Mouse (Mus musculus): ENCODE data around the gene Adam17. TPM values are rescaled to one million over a fixed set of nuclear protein-coding genes. Genes with fewer than 3 reads are reported as not detected.

The Adam17 gene
- polyA plus RNA-seq, 1 experiment from 2014 or later, result 38.2 TPM

- Histone ChIP-seq H3K36me3 (ENCODE audit: control insufficient read depth, insufficient read depth, low read length) (peaks cover 19% of the 10 kb centered on the region), H3K27me3 (ENCODE audit: control insufficient read depth, insufficient read depth, low read length) (no peaks in the 10 kb centered on the region), H3K9ac (ENCODE audit: low read depth, low read length) (no peak overlapping the region), H3K4me3 (ENCODE audit: low read depth, low read length) (no peak overlapping the region), H3K4me1 (replicated peaks; ENCODE audit: control insufficient read depth, insufficient read depth, low read length) (no peaks in the 10 kb centered on the region), H3K4me2 (replicated peaks; ENCODE audit: low read depth, low read length) (no peak overlapping the region), H3K9me3 (ENCODE audit: control insufficient read depth, low read length) (no peaks in the 10 kb centered on the region), H3K27ac (ENCODE audit: low read depth, low read length) (no peak overlapping the region)
- no peak for ATAC-seq (ENCODE audit: low FRiP score)
- DNase-seq (ENCODE audit: low spot score), result no peak
- 96% methylated on average over 4 of the region's 4 CpGs for WGBS
These were observed 66.7 kb downstream of the Adam17 start for GRCm38 (mm10) chr12:21306721-21307120.

GRCm38 (mm10) chr12:21305741-21306140 lies 67.7 kb downstream of the Adam17 start:
- Histone ChIP-seq H3K27ac (ENCODE audit: low read depth, low read length) (no peak overlapping the region), H3K9me3 (ENCODE audit: control insufficient read depth, low read length) (no peaks in the 10 kb centered on the region), H3K27me3 (ENCODE audit: control insufficient read depth, insufficient read depth, low read length) (no peaks in the 10 kb centered on the region), H3K9ac (ENCODE audit: low read depth, low read length) (no peak overlapping the region), H3K4me1 (replicated peaks; ENCODE audit: control insufficient read depth, insufficient read depth, low read length) (no peaks in the 10 kb centered on the region), H3K36me3 (ENCODE audit: control insufficient read depth, insufficient read depth, low read length) (peaks cover 17% of the 10 kb centered on the region), H3K4me3 (ENCODE audit: low read depth, low read length) (no peak overlapping the region), H3K4me2 (replicated peaks; ENCODE audit: low read depth, low read length) (no peak overlapping the region)
- DNase-seq (ENCODE audit: low spot score), result no peak
- WGBS, result 94% methylated on average over 4 of the region's 4 CpGs
- ATAC-seq (ENCODE audit: low FRiP score), result no peak

- WGBS, result 84% methylated on average over 5 of the region's 5 CpGs
- no peak for ATAC-seq (ENCODE audit: low FRiP score)
These were observed 71.1 kb downstream of the Adam17 start for GRCm38 (mm10) chr12:21302361-21302783.

GRCm38 (mm10) chr12:21301932-21302331 lies 71.5 kb downstream of the Adam17 start:
- peaks cover 11% of the 10 kb centered on the region for H3K36me3 ChIP-seq (ENCODE audit: control insufficient read depth, insufficient read depth, low read length)
- WGBS, result 91% methylated on average over 8 of the region's 8 CpGs
- no peaks in the 10 kb centered on the region for H3K4me1 ChIP-seq (replicated peaks; ENCODE audit: control insufficient read depth, insufficient read depth, low read length)
- no peak overlapping the region for H3K9ac ChIP-seq (ENCODE audit: low read depth, low read length)
- H3K9me3 ChIP-seq (ENCODE audit: control insufficient read depth, low read length), result no peaks in the 10 kb centered on the region
- no peaks in the 10 kb centered on the region for H3K27me3 ChIP-seq (ENCODE audit: control insufficient read depth, insufficient read depth, low read length)
- H3K4me3 ChIP-seq (ENCODE audit: low read depth, low read length), result no peak overlapping the region
- no peak for ATAC-seq (ENCODE audit: low FRiP score)
- no peak for DNase-seq (ENCODE audit: low spot score)
- H3K4me2 ChIP-seq (replicated peaks; ENCODE audit: low read depth, low read length), result no peak overlapping the region
- H3K27ac ChIP-seq (ENCODE audit: low read depth, low read length), result no peak overlapping the region

More at GRCm38 (mm10) chr12:21302361-21302783, 71.1 kb downstream of the Adam17 start:
- Histone ChIP-seq H3K4me3 (ENCODE audit: low read depth, low read length) (no peak overlapping the region), H3K9ac (ENCODE audit: low read depth, low read length) (no peak overlapping the region), H3K9me3 (ENCODE audit: control insufficient read depth, low read length) (no peaks in the 10 kb centered on the region), H3K27me3 (ENCODE audit: control insufficient read depth, insufficient read depth, low read length) (no peaks in the 10 kb centered on the region), H3K36me3 (ENCODE audit: control insufficient read depth, insufficient read depth, low read length) (peaks cover 11% of the 10 kb centered on the region), H3K27ac (ENCODE audit: low read depth, low read length) (no peak overlapping the region), H3K4me2 (replicated peaks; ENCODE audit: low read depth, low read length) (no peak overlapping the region), H3K4me1 (replicated peaks; ENCODE audit: control insufficient read depth, insufficient read depth, low read length) (no peaks in the 10 kb centered on the region)
- DNase-seq (ENCODE audit: low spot score), result no peak

GRCm38 (mm10) chr12:21301324-21301723 lies 72.1 kb downstream of the Adam17 start:
- peaks cover 13% of the 10 kb centered on the region for H3K36me3 ChIP-seq (ENCODE audit: control insufficient read depth, insufficient read depth, low read length)
- H3K27me3 ChIP-seq (ENCODE audit: control insufficient read depth, insufficient read depth, low read length), result no peaks in the 10 kb centered on the region
- no peak overlapping the region for H3K9ac ChIP-seq (ENCODE audit: low read depth, low read length)
- no peak overlapping the region for H3K4me2 ChIP-seq (replicated peaks; ENCODE audit: low read depth, low read length)
- 89% methylated on average over 7 of the region's 7 CpGs for WGBS
- no peak overlapping the region for H3K27ac ChIP-seq (ENCODE audit: low read depth, low read length)
- H3K4me1 ChIP-seq (replicated peaks; ENCODE audit: control insufficient read depth, insufficient read depth, low read length), result no peaks in the 10 kb centered on the region
- H3K9me3 ChIP-seq (ENCODE audit: control insufficient read depth, low read length), result no peaks in the 10 kb centered on the region
- ATAC-seq (ENCODE audit: low FRiP score), result no peak
- no peak for DNase-seq (ENCODE audit: low spot score)
- H3K4me3 ChIP-seq (ENCODE audit: low read depth, low read length), result no peak overlapping the region

GRCm38 (mm10) chr12:21298856-21299255 lies 74.6 kb downstream of the Adam17 start:
- Histone ChIP-seq H3K27ac (ENCODE audit: low read depth, low read length) (no peak overlapping the region), H3K36me3 (ENCODE audit: control insufficient read depth, insufficient read depth, low read length) (peaks cover 16% of the 10 kb centered on the region), H3K27me3 (ENCODE audit: control insufficient read depth, insufficient read depth, low read length) (no peaks in the 10 kb centered on the region), H3K9ac (ENCODE audit: low read depth, low read length) (no peak overlapping the region), H3K9me3 (ENCODE audit: control insufficient read depth, low read length) (no peaks in the 10 kb centered on the region), H3K4me2 (replicated peaks; ENCODE audit: low read depth, low read length) (no peak overlapping the region), H3K4me3 (ENCODE audit: low read depth, low read length) (no peak overlapping the region), H3K4me1 (replicated peaks; ENCODE audit: control insufficient read depth, insufficient read depth, low read length) (no peaks in the 10 kb centered on the region)
- DNase-seq (ENCODE audit: low spot score) (no peak), ATAC-seq (ENCODE audit: low FRiP score) (no peak)
- WGBS, result 96% methylated on average over 11 of the region's 11 CpGs

- no peaks in the 10 kb centered on the region for H3K27me3 ChIP-seq (ENCODE audit: control insufficient read depth, insufficient read depth, low read length)
- 92% methylated on average over 6 of the region's 6 CpGs for WGBS
- no peak for ATAC-seq (ENCODE audit: low FRiP score)
- H3K27ac ChIP-seq (ENCODE audit: low read depth, low read length), result no peak overlapping the region
- no peak overlapping the region for H3K4me2 ChIP-seq (replicated peaks; ENCODE audit: low read depth, low read length)
- 0 out of 2 replicates have a peak, but pooled peaks cover 7% of the 10 kb centered on the region for H3K36me3 ChIP-seq (ENCODE audit: control insufficient read depth, insufficient read depth, low read length)
- no peak for DNase-seq (ENCODE audit: low spot score)
- no peaks in the 10 kb centered on the region for H3K9me3 ChIP-seq (ENCODE audit: control insufficient read depth, low read length)
- H3K9ac ChIP-seq (ENCODE audit: low read depth, low read length), result no peak overlapping the region
- H3K4me3 ChIP-seq (ENCODE audit: low read depth, low read length), result no peak overlapping the region
- no peaks in the 10 kb centered on the region for H3K4me1 ChIP-seq (replicated peaks; ENCODE audit: control insufficient read depth, insufficient read depth, low read length)
These were observed 83.8 kb downstream of the Adam17 start for GRCm38 (mm10) chr12:21289651-21290050.

- no peaks in the 10 kb centered on the region for H3K9me3 ChIP-seq (ENCODE audit: control insufficient read depth, low read length)
- no peak overlapping the region for H3K9ac ChIP-seq (ENCODE audit: low read depth, low read length)
- no peak overlapping the region for H3K4me2 ChIP-seq (replicated peaks; ENCODE audit: low read depth, low read length)
- no peaks in the 10 kb centered on the region for H3K27me3 ChIP-seq (ENCODE audit: control insufficient read depth, insufficient read depth, low read length)
- WGBS, result 100% methylated on average over 3 of the region's 3 CpGs
- no peak overlapping the region for H3K4me3 ChIP-seq (ENCODE audit: low read depth, low read length)
- DNase-seq (ENCODE audit: low spot score) (no peak), ATAC-seq (ENCODE audit: low FRiP score) (no peak)
- 0 out of 2 replicates have a peak, but pooled peaks cover 7% of the 10 kb centered on the region for H3K36me3 ChIP-seq (ENCODE audit: control insufficient read depth, insufficient read depth, low read length)
- no peak overlapping the region for H3K27ac ChIP-seq (ENCODE audit: low read depth, low read length)
- no peaks in the 10 kb centered on the region for H3K4me1 ChIP-seq (replicated peaks; ENCODE audit: control insufficient read depth, insufficient read depth, low read length)
These were observed 84.6 kb downstream of the Adam17 start for GRCm38 (mm10) chr12:21288716-21289395.

All from hindbrain, embryonic 11.5 days (tissue).